Mouse (Mus musculus) myocyte (in vitro differentiated cells): ENCODE results near the gene Arrb2. TPM values are rescaled to one million over a fixed set of nuclear protein-coding genes. Genes with fewer than 3 reads are reported as not detected.
"Not testable (repeated sequence)": the region's sequence is repeated elsewhere in the genome, so short reads cannot be mapped to it uniquely, and the experiment has no call there.

ENCODE experiments used
- H3K27me3 ChIP-seq: one replicate; pipeline ENCODE4 v1.6.1; 2011; ENCODE audit not compliant: control insufficient read depth, insufficient read depth, insufficient read length
- H3K36me3 ChIP-seq: one replicate; pipeline ENCODE4 v1.6.1; 2011; ENCODE audit not compliant: control insufficient read depth, insufficient read depth
- H3K4me2 ChIP-seq: one replicate; pipeline ENCODE4 v1.6.1; 2011; ENCODE audit warnings: low read depth, control low read depth
- H3K4me3 ChIP-seq: one replicate; pipeline ENCODE4 v1.5.1; 2011; ENCODE audit warnings: mild to moderate bottlenecking, control low read depth, moderate library complexity
- H3K79me2 ChIP-seq: one replicate; pipeline ENCODE4 v1.6.1; 2011; ENCODE audit not compliant: control insufficient read depth, insufficient read depth
- H3ac ChIP-seq: one replicate; pipeline ENCODE4 v1.6.1; 2011; ENCODE audit not compliant: control insufficient read depth, insufficient read length
- CEBPB ChIP-seq: IDR thresholded peaks from 2 replicates; pipeline ENCODE4 v1.6.1; 2011; ENCODE audit warnings: mild to moderate bottlenecking, moderate library complexity; ENCODE audit not compliant: poor library complexity, insufficient read depth, severe bottlenecking
- E2F4 ChIP-seq: IDR thresholded peaks from one replicate; pipeline ENCODE4 v1.6.1; 2011; ENCODE audit warnings: mild to moderate bottlenecking, control low read depth, moderate library complexity; ENCODE audit not compliant: insufficient read depth
- MAX ChIP-seq: IDR thresholded peaks from one replicate; pipeline ENCODE4 v1.6.1; 2011; ENCODE audit warnings: low read depth, mild to moderate bottlenecking, control low read depth
- MYOD1 ChIP-seq, 3 experiments: IDR thresholded peaks; one replicate each; pipeline ENCODE4 v1.6.1; 2011; ENCODE audit warnings: control low read depth in 2 of 3, low read depth in 2 of 3, mild to moderate bottlenecking in 2 of 3, moderate library complexity in 1 of 3; ENCODE audit not compliant: insufficient read length in 2 of 3, control insufficient read depth in 1 of 3
- MYOG ChIP-seq, 3 experiments: IDR thresholded peaks; one replicate each; pipeline ENCODE4 v1.6.1; 2011; ENCODE audit warnings: control low read depth in 2 of 3, low read depth in 2 of 3, mild to moderate bottlenecking in 2 of 3; ENCODE audit not compliant: insufficient read length in 2 of 3, control insufficient read depth in 1 of 3, insufficient read depth in 1 of 3
- POLR2A ChIP-seq: IDR thresholded peaks from one replicate; pipeline ENCODE4 v1.6.1; 2011; ENCODE audit warnings: low read depth, mild to moderate bottlenecking, control low read depth, moderate library complexity; ENCODE audit not compliant: insufficient read length
- POLR2AphosphoS2 ChIP-seq: IDR thresholded peaks from one replicate; pipeline ENCODE4 v1.6.1; 2011; ENCODE audit warnings: low read depth, control low read depth; ENCODE audit not compliant: insufficient read length
- REST ChIP-seq: IDR thresholded peaks from one replicate; pipeline ENCODE4 v1.6.1; 2011; ENCODE audit warnings: mild to moderate bottlenecking, control low read depth, moderate library complexity; ENCODE audit not compliant: insufficient read depth, insufficient read length
- SRF ChIP-seq: IDR thresholded peaks from one replicate; pipeline ENCODE4 v1.6.1; 2011; ENCODE audit warnings: low read depth; ENCODE audit not compliant: control insufficient read depth, insufficient read length
- TCF12 ChIP-seq: IDR thresholded peaks from one replicate; pipeline ENCODE4 v1.6.1; 2011; ENCODE audit warnings: mild to moderate bottlenecking, control low read depth; ENCODE audit not compliant: poor library complexity, insufficient read depth, severe bottlenecking
- TCF3 ChIP-seq: IDR thresholded peaks from one replicate; pipeline ENCODE4 v1.6.1; 2011; ENCODE audit warnings: low read depth, control low read depth; ENCODE audit not compliant: insufficient read length
- USF1 ChIP-seq: IDR thresholded peaks from one replicate; pipeline ENCODE4 v1.6.1; 2011; ENCODE audit warnings: low read depth, mild to moderate bottlenecking, control low read depth, moderate library complexity
- polyA plus RNA-seq: library from polyadenylated mRNA; unstranded; fragments of >200 nt; fragmentation: generic; extraction: Trizol; gene quantifications from one replicate; pipeline ENCODE4 v1.2.1, GENCODE M21; 2012; ENCODE audit warnings: missing spikeins

Arrb2 gene
- polyA plus RNA-seq, 1 experiment = 20.1 TPM

- H3K4me3 ChIP-seq = no peak overlapping the region
- H3K36me3 ChIP-seq = no peaks in the 10 kb centered on the region
- H3ac ChIP-seq = no peak overlapping the region
- no peak overlapping the region for H3K4me2 ChIP-seq
- TF ChIP-seq E2F4 (no peak), CEBPB (peak; percentile 76), USF1 (no peak)
- no peaks in the 10 kb centered on the region for H3K79me2 ChIP-seq
- peaks cover 4% of the 10 kb centered on the region for H3K27me3 ChIP-seq
Measured at GRCm38 (mm10) chr11:70467902-70468619, 35.6 kb downstream of the Arrb2 start.

GRCm38 (mm10) chr11:70469764-70470163, 37.3 kb downstream of the Arrb2 start:
- TF ChIP-seq TCF3 (no peak), E2F4 (no peak), POLR2A (no peak), REST (no peak), POLR2AphosphoS2 (no peak), MYOG (IDR thresholded peaks at IDR 0.05; ENCODE audit: control insufficient read depth in 1 of 3, insufficient read depth in 1 of 3, insufficient read length in 2 of 3, low read depth in 2 of 3) (no peak), MAX (no peak), USF1 (no peak), MYOD1 (IDR thresholded peaks at IDR 0.05; ENCODE audit: control insufficient read depth in 1 of 3, insufficient read length in 2 of 3, low read depth in 2 of 3) (no peak)

GRCm38 (mm10) chr11:70472716-70473115, 40.3 kb downstream of the Arrb2 start:
- Histone ChIP-seq H3ac (no peak overlapping the region), H3K36me3 (no peaks in the 10 kb centered on the region), H3K27me3 (no peaks in the 10 kb centered on the region), H3K4me2 (no peak overlapping the region), H3K79me2 (no peaks in the 10 kb centered on the region), H3K4me3 (no peak overlapping the region)
- TF ChIP-seq POLR2A (no peak), TCF12 (no peak), POLR2AphosphoS2 (no peak), MYOD1 (IDR thresholded peaks at IDR 0.05; ENCODE audit: control insufficient read depth in 1 of 3, insufficient read length in 2 of 3, low read depth in 2 of 3) (no peak), MYOG (IDR thresholded peaks at IDR 0.05; ENCODE audit: control insufficient read depth in 1 of 3, insufficient read depth in 1 of 3, insufficient read length in 2 of 3, low read depth in 2 of 3) (no peak)

More at GRCm38 (mm10) chr11:70469764-70470163, 37.3 kb downstream of the Arrb2 start:
- no peak overlapping the region for H3ac ChIP-seq
- H3K4me3 ChIP-seq = no peak overlapping the region
- no peak overlapping the region for H3K4me2 ChIP-seq
- no peaks in the 10 kb centered on the region for H3K36me3 ChIP-seq
- H3K27me3 ChIP-seq = no peaks in the 10 kb centered on the region
- H3K79me2 ChIP-seq = no peaks in the 10 kb centered on the region

- H3K4me3 ChIP-seq, H3K27me3 ChIP-seq, H3K4me2 ChIP-seq, H3K36me3 ChIP-seq, H3ac ChIP-seq, H3K79me2 ChIP-seq: not testable (repeated sequence)
Measured at GRCm38 (mm10) chr11:70473291-70473690, 40.9 kb downstream of the Arrb2 start.

- TF ChIP-seq MYOD1 (IDR thresholded peaks at IDR 0.05; ENCODE audit: control insufficient read depth in 1 of 3, insufficient read length in 2 of 3, low read depth in 2 of 3) = no peak
- TF ChIP-seq POLR2A = no peak
- no peak for TF ChIP-seq USF1
- TF ChIP-seq TCF12 = no peak
- TF ChIP-seq POLR2AphosphoS2 = no peak
- no peak for TF ChIP-seq SRF
- no peak for TF ChIP-seq REST
- no peak for TF ChIP-seq MYOG (IDR thresholded peaks at IDR 0.05; ENCODE audit: control insufficient read depth in 1 of 3, insufficient read depth in 1 of 3, insufficient read length in 2 of 3, low read depth in 2 of 3)
- TF ChIP-seq CEBPB = no peak
- TF ChIP-seq TCF3 = no peak
- no peak for TF ChIP-seq E2F4
- TF ChIP-seq MAX = no peak
- Histone ChIP-seq H3ac (no peak overlapping the region), H3K27me3 (no peaks in the 10 kb centered on the region), H3K79me2 (no peaks in the 10 kb centered on the region), H3K4me3 (no peak overlapping the region), H3K36me3 (no peaks in the 10 kb centered on the region), H3K4me2 (no peak overlapping the region)
Measured at GRCm38 (mm10) chr11:70474872-70475534, 42.6 kb downstream of the Arrb2 start.
